Mouse (Mus musculus): ENCODE measurements around the gene Lyst.
"Not testable (repeated sequence)": the region's sequence is repeated elsewhere in the genome, so short reads cannot be mapped to it uniquely, and the experiment has no call there.

Gene Lyst

DNA sequence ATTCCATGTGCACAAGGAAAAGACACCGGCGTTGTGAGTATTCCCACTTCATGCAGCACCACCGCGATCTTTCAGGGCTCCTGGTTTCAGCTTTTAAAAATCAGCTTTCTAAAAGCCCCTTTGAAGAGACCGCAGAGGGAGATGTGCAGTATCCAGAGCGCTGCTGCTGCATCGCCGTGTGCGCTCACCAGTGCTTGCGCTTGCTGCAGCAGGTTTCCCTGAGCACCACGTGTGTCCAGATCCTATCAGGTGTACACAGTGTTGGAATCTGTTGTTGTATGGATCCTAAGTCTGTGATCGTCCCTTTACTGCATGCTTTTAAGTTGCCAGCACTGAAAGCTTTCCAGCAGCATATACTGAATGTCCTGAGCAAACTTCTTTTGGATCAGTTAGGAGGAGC is 45.0 kb downstream of the Lyst start:
- no peak for DNase-seq (ENCODE audit: low spot score in 2 of 2)

DNA sequence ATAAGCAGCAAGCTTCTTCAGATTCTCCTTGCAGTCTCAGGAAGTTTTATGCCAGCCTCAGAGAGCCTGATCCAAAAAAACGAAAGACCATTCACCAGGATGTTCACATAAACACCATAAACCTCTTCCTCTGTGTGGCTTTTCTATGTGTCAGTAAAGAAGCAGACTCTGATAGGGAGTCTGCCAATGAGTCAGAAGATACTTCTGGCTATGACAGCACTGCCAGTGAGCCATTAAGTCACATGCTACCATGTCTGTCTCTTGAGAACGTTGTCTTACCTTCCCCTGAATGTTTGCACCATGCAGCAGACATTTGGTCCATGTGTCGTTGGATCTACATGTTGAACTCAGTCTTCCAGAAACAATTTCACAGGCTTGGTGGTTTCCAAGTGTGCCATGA is 47.4 kb downstream of the Lyst start:
- no peak for DNase-seq (ENCODE audit: low spot score in 2 of 2)

DNA sequence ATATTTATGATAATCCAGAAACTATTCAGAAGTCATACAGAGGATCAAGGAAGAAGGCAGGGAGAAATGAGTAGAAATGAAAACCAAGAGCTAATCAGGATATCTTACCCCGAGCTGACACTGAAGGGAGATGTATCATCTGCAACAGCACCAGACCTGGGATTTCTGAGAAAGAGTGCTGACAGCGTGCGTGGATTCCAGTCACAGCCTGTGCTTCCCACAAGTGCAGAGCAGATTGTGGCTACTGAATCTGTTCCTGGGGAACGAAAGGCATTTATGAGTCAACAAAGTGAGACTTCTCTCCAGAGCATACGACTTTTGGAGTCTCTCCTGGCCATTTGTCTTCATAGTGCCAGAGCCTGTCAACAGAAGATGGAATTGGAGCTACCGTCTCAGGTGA is 47.8 kb downstream of the Lyst start:
- DNase-seq (ENCODE audit: low spot score in 2 of 2), result no peak

DNA sequence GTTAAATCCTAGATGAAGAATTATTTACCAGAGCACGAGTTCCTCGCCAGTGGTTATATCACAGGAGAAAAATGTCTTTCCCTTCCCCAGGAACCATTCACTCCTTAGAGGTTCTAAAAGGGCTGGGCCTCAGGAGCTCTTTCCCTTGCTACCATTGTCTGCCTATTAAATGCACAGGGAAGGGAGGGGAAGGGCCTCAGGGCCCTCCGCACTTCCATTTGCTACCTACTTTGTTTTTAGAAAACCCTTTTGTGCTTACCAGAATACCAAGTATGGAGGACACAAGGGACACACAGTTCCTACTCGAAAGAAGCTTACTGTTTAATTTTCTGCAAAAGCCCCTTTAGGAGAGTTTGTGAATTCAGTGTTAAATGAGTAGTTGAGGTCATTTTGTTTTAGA is 48.5 kb downstream of the Lyst start:
- DNase-seq (ENCODE audit: low spot score in 2 of 2), result no peak

DNA sequence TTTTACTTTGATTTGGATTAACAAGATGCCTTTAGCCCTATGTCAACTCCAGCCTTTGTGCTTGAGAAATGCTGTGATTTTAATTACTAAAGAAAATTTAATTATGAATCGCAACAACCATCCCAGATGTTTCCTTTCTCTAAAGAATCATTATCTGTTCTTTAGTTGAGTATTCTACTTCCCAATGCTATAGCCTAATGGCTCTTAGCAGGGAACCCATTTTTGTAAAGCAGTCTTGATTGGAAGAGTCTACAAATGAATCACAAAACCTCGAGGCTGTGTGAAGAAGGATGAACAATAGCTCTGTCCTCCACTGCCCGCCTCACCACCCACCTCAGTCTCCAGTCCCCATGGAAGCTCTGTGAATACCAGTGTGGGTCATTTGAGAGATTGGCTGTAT is 57.1 kb downstream of the Lyst start:
- DNase-seq (ENCODE audit: low spot score in 2 of 2), result no peak

DNA sequence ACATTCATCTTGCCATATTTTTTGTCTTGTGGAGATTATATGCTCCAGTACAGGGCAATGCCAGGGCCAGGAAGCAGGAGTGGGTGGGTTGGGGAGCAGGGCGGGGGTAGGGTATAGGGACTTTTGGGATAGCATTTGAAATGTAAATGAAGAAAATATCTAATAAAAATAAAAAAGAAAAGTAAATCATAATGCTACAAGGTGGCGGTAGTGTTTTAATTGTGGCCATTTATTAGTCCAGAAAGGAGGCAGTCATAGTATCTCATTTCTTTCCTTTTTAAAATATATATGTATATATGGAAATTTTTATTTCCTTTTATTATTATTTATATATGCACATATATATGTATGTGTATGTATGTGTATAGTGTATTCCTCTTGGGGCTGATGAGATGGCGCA is 65.3 kb downstream of the Lyst start:
- no peak for DNase-seq (ENCODE audit: low spot score in 2 of 2)

DNA sequence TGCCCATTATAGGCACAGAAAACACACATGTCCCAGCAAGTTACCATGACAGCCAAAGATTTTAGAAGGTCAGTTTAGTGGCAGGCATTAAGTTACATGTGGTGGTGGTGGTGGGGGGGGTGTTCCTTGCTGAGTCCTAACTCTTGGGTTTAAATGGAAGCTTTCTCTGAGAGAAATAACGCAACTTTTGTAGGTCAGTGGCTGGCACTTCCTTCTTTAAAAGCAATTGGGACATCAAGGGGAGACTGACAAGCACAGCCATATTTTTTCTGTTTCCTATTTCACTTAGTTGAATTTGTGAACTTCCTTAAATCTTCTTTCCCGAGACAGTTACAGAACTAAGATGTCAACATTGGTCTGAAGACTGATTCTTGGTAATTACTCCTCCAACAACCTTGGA is 75.9 kb downstream of the Lyst start:
- not testable (repeated sequence) for DNase-seq (ENCODE audit: low spot score in 2 of 2)

DNA sequence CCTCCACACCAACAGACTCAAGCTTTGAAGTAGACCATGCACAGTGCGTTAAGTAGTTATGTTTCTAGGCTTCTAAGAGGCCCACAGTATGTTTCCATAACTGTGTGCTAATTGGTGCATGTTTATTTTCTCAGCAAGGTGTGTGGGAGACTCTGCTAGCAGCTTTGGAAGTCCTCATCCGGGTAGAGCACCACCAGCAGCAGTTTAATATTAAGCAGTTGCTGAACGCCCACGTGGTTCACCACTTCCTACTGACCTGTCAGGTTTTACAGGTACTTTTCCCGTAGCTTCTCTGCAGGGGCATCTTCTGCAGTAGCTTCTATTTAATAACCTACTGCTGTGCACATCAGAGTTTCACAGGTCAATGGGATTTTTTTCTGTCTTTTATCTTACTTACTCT is 80.5 kb downstream of the Lyst start:
- DNase-seq (ENCODE audit: low spot score in 2 of 2), result no peak

DNA sequence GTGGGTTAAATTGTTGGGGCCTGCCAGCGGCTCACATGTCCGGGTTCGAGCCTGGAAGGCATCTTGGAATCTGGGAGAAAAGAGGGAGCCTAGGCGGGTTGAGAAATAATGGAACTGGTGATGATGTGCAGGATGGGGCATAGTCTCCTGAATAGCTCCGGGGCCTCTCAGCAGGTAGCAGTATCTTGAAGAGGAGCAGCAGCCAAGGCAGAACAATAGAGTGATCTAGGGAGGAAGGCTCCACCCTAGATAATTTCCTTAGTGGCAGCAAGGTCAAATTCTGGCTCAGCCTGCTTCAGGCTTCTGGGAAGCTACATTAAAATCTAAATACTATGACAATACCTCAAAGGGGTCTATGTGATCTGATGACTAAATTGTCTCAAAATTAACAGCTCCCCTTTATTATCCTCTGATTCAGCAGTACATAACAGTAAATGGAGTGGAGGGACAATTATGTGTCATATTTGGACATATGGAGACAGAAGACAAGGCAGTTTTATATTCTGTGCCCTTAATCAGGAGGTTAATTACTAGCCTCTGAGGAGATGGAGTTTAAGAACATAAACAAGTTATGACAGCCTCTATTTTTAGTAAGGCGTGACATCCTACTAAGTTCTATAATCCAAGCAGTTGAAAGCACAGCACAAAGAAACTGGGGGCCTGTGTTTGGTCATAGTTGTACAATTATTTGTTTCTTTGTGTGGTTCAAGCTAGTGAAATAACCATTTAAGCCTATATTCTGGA is 81.6 kb downstream of the Lyst start:
- DNase-seq (ENCODE audit: low spot score in 2 of 2), result no peak

DNA sequence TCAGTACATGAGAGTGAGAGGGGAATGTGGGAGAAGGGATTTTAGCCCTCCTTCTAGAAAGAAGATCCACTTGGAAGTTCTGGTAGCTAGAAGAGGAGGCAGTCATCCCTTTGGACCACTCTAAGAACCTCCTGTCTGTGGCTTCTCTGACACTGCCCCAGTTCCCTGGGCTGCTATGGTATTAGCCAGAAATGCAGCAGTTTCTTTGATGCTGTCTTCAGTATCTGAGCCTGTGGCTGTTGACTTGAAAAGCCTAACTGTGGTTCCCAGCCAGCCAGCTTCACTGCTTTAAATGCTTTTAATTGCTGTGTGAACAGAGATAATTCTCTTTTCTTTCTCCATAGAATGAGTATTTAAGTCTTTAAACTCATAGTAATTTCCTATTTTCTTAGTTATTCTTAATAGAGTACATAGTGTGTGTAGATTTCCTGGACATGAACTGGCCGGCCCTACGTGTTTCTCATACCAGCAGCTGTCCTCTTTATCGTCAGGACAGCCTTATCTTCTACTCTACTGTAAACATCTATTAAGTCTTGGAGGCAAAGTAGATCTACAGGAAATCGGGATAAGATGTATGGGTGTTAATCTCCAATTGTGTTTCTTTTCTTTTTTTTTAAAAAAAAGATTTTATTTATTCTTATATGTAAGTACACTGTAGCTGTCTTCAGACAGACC is 84.6 kb downstream of the Lyst start:
- no peak for DNase-seq (ENCODE audit: low spot score in 2 of 2)

DNA sequence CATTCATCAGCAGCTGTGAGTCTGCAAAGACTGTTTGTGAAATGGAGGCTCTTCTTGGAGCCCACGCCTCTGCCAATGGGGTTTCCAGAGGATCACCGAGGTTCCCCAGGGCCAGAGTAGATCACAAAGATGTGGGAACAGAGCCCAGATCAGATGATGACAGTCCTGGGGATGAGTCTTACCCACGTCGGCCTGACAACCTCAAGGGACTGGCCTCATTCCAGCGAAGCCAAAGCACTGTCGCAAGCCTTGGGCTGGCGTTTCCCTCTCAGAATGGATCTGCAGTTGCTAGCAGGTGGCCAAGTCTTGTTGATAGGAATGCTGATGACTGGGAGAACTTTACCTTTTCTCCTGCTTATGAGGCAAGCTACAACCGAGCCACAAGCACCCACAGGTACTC is 87.7 kb downstream of the Lyst start:
- no peak for DNase-seq (ENCODE audit: low spot score in 2 of 2)

DNA sequence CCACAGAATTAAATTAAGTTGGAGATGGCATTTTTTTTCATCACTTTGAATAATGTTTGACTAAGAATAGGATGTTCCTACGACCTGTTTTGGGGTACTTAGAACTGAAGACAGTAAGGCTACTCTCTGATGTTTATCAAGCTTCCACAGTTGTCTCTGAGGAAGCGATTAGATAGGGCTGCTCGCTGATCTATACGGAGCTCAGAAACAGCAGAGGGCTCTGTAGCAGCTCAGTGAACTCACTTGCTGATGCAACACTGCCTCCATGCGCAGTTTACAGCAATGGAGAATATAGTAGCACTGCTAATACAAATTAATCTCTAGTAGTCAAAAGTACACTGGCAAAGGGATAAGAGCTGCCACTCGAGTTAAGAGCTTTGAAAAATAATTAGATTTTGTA is 91.4 kb downstream of the Lyst start:
- DNase-seq (ENCODE audit: low spot score in 2 of 2), result no peak

DNA sequence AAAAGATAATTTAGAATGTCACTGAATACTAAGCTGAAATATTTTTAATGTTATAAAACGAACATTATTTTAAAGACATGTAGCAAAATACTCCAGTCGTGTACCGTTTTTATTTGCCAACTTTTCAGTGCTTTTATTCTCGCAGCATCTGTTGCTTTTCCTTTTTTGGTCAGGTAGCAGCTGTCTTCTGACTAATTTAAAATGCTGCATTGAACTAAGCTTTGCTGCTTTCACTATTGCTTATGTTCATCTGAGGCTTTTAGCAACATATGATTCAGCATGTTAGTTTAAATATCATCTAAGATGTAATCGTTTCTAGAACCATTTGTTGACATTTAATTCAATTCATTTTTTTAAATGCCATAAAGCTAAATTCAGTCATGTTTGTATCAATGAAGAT is 113.3 kb downstream of the Lyst start:
- DNase-seq (ENCODE audit: low spot score in 2 of 2), result no peak

DNA sequence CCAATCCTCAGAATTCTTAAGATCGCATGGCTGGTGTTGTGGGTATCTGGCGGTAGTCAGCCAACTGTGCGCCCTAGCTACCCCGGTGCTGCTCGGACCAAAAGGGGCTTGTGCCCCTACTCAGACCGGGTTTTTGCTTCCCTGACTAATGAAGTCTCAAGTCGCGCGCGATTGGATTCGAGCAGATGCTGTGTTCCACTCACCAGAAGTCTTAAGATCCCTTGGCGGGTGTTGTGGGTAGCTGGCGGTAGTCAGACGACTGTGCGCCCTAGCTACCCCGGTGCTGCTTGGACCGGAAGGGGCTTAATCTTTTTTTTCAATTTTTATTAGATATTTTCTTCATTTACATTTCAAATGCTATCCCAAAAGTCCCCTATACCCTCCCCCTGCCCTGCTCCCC is 131.2 kb downstream of the Lyst start:
- DNase-seq (ENCODE audit: low spot score in 2 of 2), result not testable (repeated sequence)

DNA sequence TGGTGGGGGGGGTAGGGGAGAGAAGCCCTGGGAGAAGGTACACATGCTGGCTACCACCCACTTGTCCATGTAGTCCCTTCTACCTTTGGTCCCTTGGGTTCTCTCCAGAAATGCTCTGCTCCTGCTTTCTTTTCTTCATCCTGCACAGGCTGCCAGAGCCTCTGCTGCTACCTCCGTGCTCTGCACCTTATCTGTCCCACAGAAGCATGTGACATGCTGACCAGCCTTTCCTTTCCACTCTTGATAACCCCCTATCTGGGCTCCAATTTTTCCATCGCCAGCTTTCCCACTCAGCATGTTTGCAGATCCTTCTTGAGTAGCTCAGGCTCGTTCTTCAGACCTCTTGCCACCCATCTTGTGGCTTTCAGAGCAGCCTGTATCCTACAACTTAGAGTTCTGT is 133.1 kb downstream of the Lyst start:
- no peak for DNase-seq (ENCODE audit: low spot score in 2 of 2)

DNA sequence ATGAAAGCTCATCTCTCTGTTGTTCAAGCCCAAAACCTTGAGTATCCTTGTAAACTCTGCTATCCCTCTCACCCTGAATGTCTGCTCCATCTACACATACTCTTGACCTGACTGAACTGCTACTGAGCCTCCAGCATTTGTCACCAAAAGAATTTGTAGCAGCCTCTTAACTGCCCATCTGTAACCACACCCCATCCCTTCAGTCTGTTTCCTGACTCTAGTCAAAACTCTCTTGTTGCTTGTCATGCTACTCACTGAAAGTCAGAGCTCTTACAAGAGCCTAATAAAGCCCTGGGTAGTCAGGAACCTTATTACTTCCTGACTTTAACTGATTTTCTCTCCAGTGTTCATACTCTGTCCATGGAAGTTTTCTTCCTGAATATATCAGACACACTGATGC is 133.6 kb downstream of the Lyst start:
- DNase-seq (ENCODE audit: low spot score in 2 of 2), result no peak

DNA sequence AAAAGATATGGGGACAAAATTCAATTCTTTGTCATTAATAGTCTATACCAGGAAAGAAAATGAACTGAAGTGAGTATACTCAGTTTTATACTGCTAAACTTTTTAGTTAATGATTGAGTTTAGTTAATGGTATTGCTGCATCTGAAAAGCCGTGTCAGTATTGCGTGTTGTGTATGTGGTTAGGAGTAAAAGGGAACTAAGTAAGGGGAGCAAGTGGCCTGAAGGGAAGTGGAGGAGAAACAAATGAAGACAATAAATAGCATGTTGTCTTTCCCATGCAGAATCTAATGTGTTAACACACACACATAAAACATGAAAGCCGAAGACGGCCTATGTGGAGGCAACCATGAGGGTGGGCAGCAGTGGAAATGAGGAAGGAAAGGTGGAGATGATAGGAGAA is 149.0 kb downstream of the Lyst start:
- DNase-seq (ENCODE audit: low spot score in 2 of 2), result no peak

DNA sequence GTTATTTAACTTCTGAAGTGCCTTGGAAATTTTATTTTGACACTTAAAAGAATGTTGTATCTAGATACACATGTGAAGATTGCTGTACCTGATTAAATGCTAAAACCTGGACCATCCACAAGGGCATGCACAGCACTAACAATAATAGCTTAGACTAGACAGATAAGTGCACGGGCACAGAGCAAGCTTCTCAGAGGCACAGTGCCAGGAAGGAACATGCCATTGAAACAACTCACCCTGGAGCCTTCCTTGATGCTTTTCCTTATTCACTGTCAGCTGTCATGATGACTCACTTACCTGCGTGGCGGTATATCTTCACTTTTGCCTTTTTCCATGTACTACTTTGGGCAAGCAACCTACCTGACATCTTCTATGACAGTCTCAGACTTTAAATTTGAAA is 155.7 kb downstream of the Lyst start:
- DNase-seq (ENCODE audit: low spot score in 2 of 2), result no peak

DNA sequence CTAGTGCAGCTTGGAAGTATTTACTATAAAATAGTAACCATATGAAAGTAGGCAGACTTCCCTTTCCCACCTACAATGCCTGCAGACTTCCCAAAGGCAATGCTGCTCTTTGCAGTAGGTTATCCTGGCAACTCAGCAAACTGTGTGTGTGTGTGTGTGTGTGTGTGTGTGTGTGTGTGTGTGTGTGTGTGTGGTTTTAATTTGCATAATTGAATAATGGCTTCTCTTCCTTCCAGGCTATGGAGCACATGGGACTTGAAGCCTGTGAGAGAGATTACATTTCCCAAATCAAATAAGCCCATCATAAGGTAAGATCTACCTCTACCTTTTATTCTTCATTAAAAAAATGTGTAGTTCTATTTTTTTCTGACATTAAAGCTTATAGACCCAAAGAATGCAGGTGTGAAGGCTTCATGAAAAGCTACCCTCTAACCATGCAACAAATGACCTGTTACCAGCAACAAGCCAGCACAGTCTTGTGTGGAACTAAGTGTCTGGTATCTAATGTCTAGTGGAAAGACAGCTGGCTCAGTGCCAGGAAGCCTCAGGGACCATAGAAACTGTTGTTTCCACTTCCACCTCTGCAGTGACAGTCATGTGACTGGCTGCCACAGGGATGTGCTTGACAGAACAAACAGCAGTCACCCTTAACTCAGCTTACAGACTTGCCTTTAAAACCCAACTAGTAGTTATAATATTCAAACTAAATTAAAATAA is 185.7 kb downstream of the Lyst start:
- no peak for DNase-seq (ENCODE audit: low spot score in 2 of 2)

DNA sequence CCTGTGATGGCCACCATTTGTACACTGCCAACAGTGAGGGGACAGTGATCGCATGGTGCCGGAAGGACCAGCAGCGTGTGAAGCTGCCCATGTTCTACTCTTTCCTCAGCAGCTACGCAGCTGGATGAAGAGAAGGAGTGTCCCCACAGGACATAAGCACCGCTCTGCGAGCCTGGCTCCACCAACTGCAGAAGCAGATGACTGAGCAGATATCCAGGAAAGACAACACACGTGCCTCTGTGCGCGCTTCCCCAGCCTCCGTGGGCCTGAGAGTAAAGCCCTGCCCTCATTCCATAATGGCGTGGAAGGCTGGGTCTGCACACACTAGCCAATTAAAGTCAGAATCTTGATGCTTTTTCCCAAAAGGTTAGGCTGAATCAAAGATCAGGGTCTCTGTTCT is 186.9 kb downstream of the Lyst start:
- DNase-seq (ENCODE audit: low spot score in 2 of 2), result no peak

DNA sequence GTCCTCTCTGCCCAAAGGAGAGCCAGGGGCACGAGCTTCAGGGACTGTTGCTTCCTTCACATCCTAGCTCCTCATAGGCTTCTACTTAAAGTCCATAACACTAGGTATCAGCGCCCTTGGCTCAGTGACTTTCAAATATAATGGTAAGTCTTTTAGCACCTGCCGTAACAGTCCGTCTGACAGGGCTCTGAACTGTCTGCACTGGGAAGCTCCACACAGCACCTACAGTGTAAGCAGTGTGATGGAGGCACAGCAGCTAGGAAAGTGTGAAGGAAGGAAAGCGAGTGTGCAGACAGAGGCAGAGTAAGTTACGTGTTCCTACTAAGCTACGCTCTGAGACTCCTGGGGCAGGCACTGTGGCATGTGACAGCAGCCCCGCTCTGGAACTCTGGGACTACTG is 187.5 kb downstream of the Lyst start:
- no peak for DNase-seq (ENCODE audit: low spot score in 2 of 2)

DNA sequence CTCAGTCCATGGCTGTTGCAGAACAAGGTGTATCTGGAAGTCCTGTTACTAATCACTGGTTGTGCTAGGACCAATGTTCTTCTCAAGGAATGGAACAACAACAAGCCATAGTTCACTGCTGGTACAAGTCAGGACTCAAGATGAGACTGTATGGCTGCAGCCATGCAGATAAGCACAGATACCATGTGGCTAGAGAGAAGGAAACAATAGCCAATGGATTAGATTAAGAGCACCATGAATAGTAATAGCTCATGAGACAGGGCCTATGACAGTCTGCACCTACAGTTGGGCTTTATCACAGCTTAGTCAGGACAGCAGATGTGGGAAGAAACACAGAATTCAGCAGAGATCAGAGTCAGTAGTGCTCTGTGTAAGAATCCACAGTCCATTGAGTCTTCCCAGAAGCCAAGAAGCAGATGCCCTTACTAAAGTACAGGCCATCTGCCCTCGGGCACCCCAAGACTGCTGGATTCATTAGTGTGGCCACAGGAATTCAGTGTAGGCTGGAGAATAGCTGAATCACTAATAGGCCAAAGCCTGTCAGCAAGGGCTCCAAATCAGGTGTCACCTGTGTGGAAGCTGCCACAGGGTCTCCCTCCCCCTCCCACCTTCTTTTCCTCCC is 188.8 kb downstream of the Lyst start:
- DNase-seq (ENCODE audit: low spot score in 2 of 2), result no peak

DNA sequence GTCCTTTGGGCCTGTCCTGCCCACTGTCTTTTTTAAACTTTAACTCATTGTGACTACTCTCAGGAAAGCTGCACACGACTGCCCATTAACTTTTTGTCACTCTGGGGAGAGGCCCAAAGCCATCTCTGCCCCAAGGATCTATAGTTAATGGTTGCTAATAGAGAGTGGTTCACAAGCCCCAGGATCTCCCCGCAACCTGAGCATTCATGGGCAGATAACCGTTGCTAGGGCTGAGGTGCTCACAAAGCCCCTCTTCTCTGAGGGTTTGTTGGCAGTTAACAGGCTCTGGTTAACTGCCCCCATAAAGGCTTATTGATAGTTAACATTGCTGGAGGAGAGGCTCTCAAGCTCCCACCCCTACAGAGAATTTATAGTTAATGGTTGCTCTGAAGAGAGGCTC is 190.1 kb downstream of the Lyst start:
- no peak for DNase-seq (ENCODE audit: low spot score in 2 of 2)
